Mouse (Mus musculus): ENCODE measurements around the gene Pcare.
"Not testable (repeated sequence)": the region's sequence is repeated elsewhere in the genome, so short reads cannot be mapped to it uniquely, and the experiment has no call there.

The Pcare gene

GRCm38 (mm10) chr17:71752831-71753230 is at the start of gene Pcare:
TSS of gene Pcare (minus strand) at chr17:71752894.
- no peak for DNase-seq (ENCODE audit: inconsistent age in 2 of 2, low spot score in 1 of 2)

- DNase-seq (ENCODE audit: inconsistent age in 2 of 2, low spot score in 1 of 2), result peak; percentile 49 to 73
These were observed 43.0 kb upstream of the Pcare start for GRCm38 (mm10) chr17:71795521-71796205.

- DNase-seq (ENCODE audit: inconsistent age in 2 of 2, low spot score in 1 of 2), result no peak
These were observed 38.9 kb upstream of the Pcare start for GRCm38 (mm10) chr17:71791622-71792021.

- no peak for DNase-seq (ENCODE audit: inconsistent age in 2 of 2, low spot score in 1 of 2)
These were observed 38.4 kb upstream of the Pcare start for GRCm38 (mm10) chr17:71791109-71791508.

- DNase-seq (ENCODE audit: inconsistent age in 2 of 2, low spot score in 1 of 2), result no peak
These were observed 33.8 kb upstream of the Pcare start for GRCm38 (mm10) chr17:71786456-71786855.

- peak in 1 of 2 experiments; percentile 11 for DNase-seq (ENCODE audit: inconsistent age in 2 of 2, low spot score in 1 of 2)
These were observed 30.7 kb upstream of the Pcare start for GRCm38 (mm10) chr17:71783366-71783735.

GRCm38 (mm10) chr17:71782699-71783365 is 30.1 kb upstream of the Pcare start:
- peak; percentile 28 to 67 for DNase-seq (ENCODE audit: inconsistent age in 2 of 2, low spot score in 1 of 2)

- DNase-seq (ENCODE audit: inconsistent age in 2 of 2, low spot score in 1 of 2), result peak in 1 of 2 experiments; percentile 40
These were observed 29.6 kb upstream of the Pcare start for GRCm38 (mm10) chr17:71782242-71782698.

GRCm38 (mm10) chr17:71780945-71781344 is 28.3 kb upstream of the Pcare start:
- DNase-seq (ENCODE audit: inconsistent age in 2 of 2, low spot score in 1 of 2), result no peak

GRCm38 (mm10) chr17:71780490-71780889 is 27.8 kb upstream of the Pcare start:
- no peak for DNase-seq (ENCODE audit: inconsistent age in 2 of 2, low spot score in 1 of 2)

GRCm38 (mm10) chr17:71778696-71779095 is 26.0 kb upstream of the Pcare start:
- no peak for DNase-seq (ENCODE audit: inconsistent age in 2 of 2, low spot score in 1 of 2)

- DNase-seq (ENCODE audit: inconsistent age in 2 of 2, low spot score in 1 of 2), result no peak
These were observed 22.6 kb upstream of the Pcare start for GRCm38 (mm10) chr17:71775279-71775678.

- DNase-seq (ENCODE audit: inconsistent age in 2 of 2, low spot score in 1 of 2), result no peak
These were observed 21.5 kb upstream of the Pcare start for GRCm38 (mm10) chr17:71774173-71774572.

- no peak for DNase-seq (ENCODE audit: inconsistent age in 2 of 2, low spot score in 1 of 2)
These were observed 18.0 kb upstream of the Pcare start for GRCm38 (mm10) chr17:71770696-71771095.

GRCm38 (mm10) chr17:71769564-71769963 is 16.9 kb upstream of the Pcare start:
- no peak for DNase-seq (ENCODE audit: inconsistent age in 2 of 2, low spot score in 1 of 2)

GRCm38 (mm10) chr17:71768173-71768572 is 15.5 kb upstream of the Pcare start, which contains the start of gene Clip4:
TSS of gene Clip4 (plus strand) at chr17:71768473.
- not testable (repeated sequence) for DNase-seq (ENCODE audit: inconsistent age in 2 of 2, low spot score in 1 of 2)

GRCm38 (mm10) chr17:71760536-71760935 is 7.8 kb upstream of the Pcare start:
- DNase-seq (ENCODE audit: inconsistent age in 2 of 2, low spot score in 1 of 2), result no peak

GRCm38 (mm10) chr17:71749616-71750168 is 3.0 kb downstream of the Pcare start:
- DNase-seq (ENCODE audit: inconsistent age in 2 of 2, low spot score in 1 of 2), result no peak

GRCm38 (mm10) chr17:71747561-71747960 is 5.1 kb downstream of the Pcare start:
- no peak for DNase-seq (ENCODE audit: inconsistent age in 2 of 2, low spot score in 1 of 2)

- DNase-seq (ENCODE audit: inconsistent age in 2 of 2, low spot score in 1 of 2), result no peak
These were observed 6.6 kb downstream of the Pcare start for GRCm38 (mm10) chr17:71746114-71746513.

- DNase-seq (ENCODE audit: inconsistent age in 2 of 2, low spot score in 1 of 2), result no peak
These were observed 9.8 kb downstream of the Pcare start for GRCm38 (mm10) chr17:71742935-71743334.

- DNase-seq (ENCODE audit: inconsistent age in 2 of 2, low spot score in 1 of 2), result no peak
These were observed 10.5 kb downstream of the Pcare start for GRCm38 (mm10) chr17:71742156-71742555.

Data from adrenal gland, adult (tissue).